In the genomic region with DNA sequence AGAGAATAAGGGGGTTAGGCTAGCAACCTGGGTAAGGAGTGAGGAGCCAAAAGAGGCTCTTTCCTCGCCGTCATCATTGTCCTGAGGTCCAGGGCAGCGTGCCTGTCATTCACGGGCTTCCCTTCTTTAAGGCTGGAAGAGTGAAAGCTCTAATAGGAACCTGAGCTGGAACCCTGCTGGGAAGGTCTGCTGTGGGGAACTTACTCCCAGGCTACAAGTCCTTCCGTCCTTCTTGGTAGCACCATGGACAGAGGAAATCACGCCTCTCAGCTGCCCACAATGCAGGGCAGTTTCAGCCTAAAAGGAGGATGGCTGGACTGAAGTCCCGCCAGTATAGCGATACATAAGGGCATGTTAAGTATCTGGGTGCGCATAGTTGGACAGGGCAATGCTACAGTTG, we compare ENCODE assay signal across 8 mouse cellular contexts. TPM values are rescaled to one million over a fixed set of nuclear protein-coding genes. Genes with fewer than 3 reads are reported as not detected.
A peak's percentile ranks its signal among the peaks of the same experiment; 100 is the strongest.
DNase-seq lines count a peak whose midpoint lies in the region; ATAC-seq lines count a peak whose summit lies in the region.

No protein-coding gene starts in this region.

- no peaks in the 10 kb centered on the region for H3K36me3 ChIP-seq in forebrain, embryonic 10.5 days (replicated peaks)
- H3K36me3 ChIP-seq in midbrain, embryonic 16.5 days (ENCODE audit: control insufficient read depth, insufficient read depth, low read length) = no peaks in the 10 kb centered on the region

- no peaks in the 10 kb centered on the region for H3K9me3 ChIP-seq in forebrain, embryonic 10.5 days
- no peaks in the 10 kb centered on the region for H3K9me3 ChIP-seq in midbrain, embryonic 16.5 days (replicated peaks; ENCODE audit: control insufficient read depth, low read length, poor library complexity, severe bottlenecking)

- no peak overlapping the region for H3K4me3 ChIP-seq in forebrain, embryonic 10.5 days
- no peak overlapping the region for H3K4me3 ChIP-seq in midbrain, embryonic 16.5 days (ENCODE audit: low read depth, low read length)

- no peak overlapping the region for H3K27ac ChIP-seq in forebrain, embryonic 10.5 days
- H3K27ac ChIP-seq in midbrain, embryonic 16.5 days (ENCODE audit: low read length) = 0 out of 2 replicates have a peak overlapping the region, but pooled peaks have one; percentile 6

- WGBS in forebrain, embryonic 10.5 days = 5% methylated on average over 9 of the region's 9 CpGs
- WGBS in midbrain, embryonic 16.5 days = 16% methylated on average over 9 of the region's 9 CpGs

- H3K27me3 ChIP-seq in forebrain, embryonic 10.5 days (ENCODE audit: poor library complexity, severe bottlenecking) = peaks cover 80% of the 10 kb centered on the region
- H3K27me3 ChIP-seq in midbrain, embryonic 16.5 days (ENCODE audit: control insufficient read depth, insufficient read depth, low read depth, low read length) = peaks cover 3% of the 10 kb centered on the region

- no peak for ATAC-seq in midbrain, embryonic 16.5 days

- peak overlapping the region; percentile 10; the same call in 1 of the 2 replicates for H3K9ac ChIP-seq in midbrain, embryonic 16.5 days (ENCODE audit: low read depth, low read length)

- H3K4me2 ChIP-seq in midbrain, embryonic 16.5 days (ENCODE audit: low read length) = peak overlapping the region; percentile 25; the same call in 1 of the 2 replicates

- intact Hi-C loops in left cerebral cortex, postnatal 36 days (cut with DNase I) = no loop called here

- peak; percentile 54 for DNase-seq in ovary, adult 18-20 months (ENCODE audit: low spot score)
- no peak for DNase-seq in ovary, postnatal 10 days (ENCODE audit: low spot score)
- DNase-seq in forebrain, embryonic 10.5 days (ENCODE audit: extremely low spot score, low spot score) = peak; percentile 55
- peak; percentile 64 to 65 for DNase-seq in kidney, postnatal 25 days
- no peak for DNase-seq in cerebellum, adult 18-20 months
- no peak for DNase-seq in left cerebral cortex, postnatal 36 days (ENCODE audit: low spot score in 2 of 2)
- no peak for DNase-seq in left cerebral cortex, adult 18-20 months (ENCODE audit: low spot score in 2 of 2)

- peaks cover 38% of the 10 kb centered on the region for H3K4me1 ChIP-seq in forebrain, embryonic 10.5 days
- H3K4me1 ChIP-seq in midbrain, embryonic 16.5 days (ENCODE audit: control insufficient read depth, insufficient read depth, low read length) = peaks cover 7% of the 10 kb centered on the region

RNA-seq across cellular contexts. Expression of gene Insm1, which starts 4.8 kb away (rescaled TPM):
- 1.6 and 1.8 TPM in 2 replicates for polyA plus RNA-seq in forebrain, embryonic 10.5 days (2016; fragmentation: Nextera tagmentation; extraction: Ambion mirVana)
- polyA plus RNA-seq in midbrain, embryonic 16.5 days (2015; fragmentation: Nextera tagmentation; extraction: Ambion mirVana) = 2.7 TPM in 2 replicates
- 1 to 10 TPM; 3.9 to 6.1 TPM for total RNA-seq in left cerebral cortex, postnatal 36 days (2021)
- 1 to 10 TPM; 6.7 to 7.0 TPM for total RNA-seq in left cerebral cortex, adult 18-20 months (2021)

Comparison
In these comparisons a context has a peak if more than half of its experiments do, and no peak if none do; other contexts are left out.
1. DNase-seq: peak in ovary, adult 18-20 months (single experiment), forebrain, embryonic 10.5 days (single experiment) and kidney, postnatal 25 days (2 of 2); none in ovary, postnatal 10 days (single experiment), cerebellum, adult 18-20 months (0 of 2), left cerebral cortex, postnatal 36 days (0 of 2) and left cerebral cortex, adult 18-20 months (0 of 2).